Mouse (Mus musculus) stomach, embryonic 15.5 days (tissue): ENCODE data around the gene Lrrn4cl. TPM values are rescaled to one million over a fixed set of nuclear protein-coding genes. Genes with fewer than 3 reads are reported as not detected.
"Not testable (repeated sequence)": the region's sequence is repeated elsewhere in the genome, so short reads cannot be mapped to it uniquely, and the experiment has no call there.

Experiments used
- ATAC-seq: fragments of 200-750 bp; cut with Nextera tagmentation; 2 replicates; pipeline ENCODE4 v1.8.0; 2017; ENCODE audit warnings: low read depth, moderate number of reproducible peaks, moderate TSS enrichment; ENCODE audit not compliant: insufficient read depth, low FRiP score
- H3K27ac ChIP-seq: fragments of 300-500 bp; sonication (generic); 2 replicates; pipeline ENCODE4 v1.5.1; 2015; ENCODE audit warnings: mild to moderate bottlenecking, inconsistent platforms
- H3K27me3 ChIP-seq: fragments of 300-500 bp; sonication (generic); replicated peaks from 2 replicates; pipeline ENCODE4 v1.6.1; 2015; ENCODE audit warnings: inconsistent platforms
- H3K36me3 ChIP-seq: fragments of 300-500 bp; sonication (generic); 2 replicates; pipeline ENCODE4 v1.6.1; 2015; ENCODE audit warnings: inconsistent platforms
- H3K4me1 ChIP-seq: fragments of 300-500 bp; sonication (generic); 2 replicates; pipeline ENCODE4 v1.6.1; 2015; ENCODE audit warnings: inconsistent platforms
- H3K4me2 ChIP-seq: fragments of 300-500 bp; sonication (generic); 2 replicates; pipeline ENCODE4 v1.6.1; 2015; ENCODE audit warnings: mild to moderate bottlenecking, inconsistent platforms
- H3K4me3 ChIP-seq: fragments of 300-500 bp; sonication (generic); replicated peaks from 2 replicates; pipeline ENCODE4 v1.5.1; 2015; ENCODE audit warnings: inconsistent platforms
- H3K9ac ChIP-seq: fragments of 300-500 bp; sonication (generic); 2 replicates; pipeline ENCODE4 v1.6.1; 2015; ENCODE audit warnings: inconsistent platforms
- H3K9me3 ChIP-seq: fragments of 300-500 bp; sonication (generic); 2 replicates; pipeline ENCODE4 v1.6.1; 2016; ENCODE audit warnings: inconsistent platforms
- WGBS: fragments of 180-500 bp; shearing (Covaris S2); methylation state at CpG from one replicate; pipeline ENCODE4 v1.1.7; 2015; 5-methylcytosine and 5-hydroxymethylcytosine counted together
- polyA plus RNA-seq: library from polyadenylated mRNA; unstranded; fragments of >200 nt; fragmentation: Nextera tagmentation; extraction: Ambion mirVana; gene quantifications from 2 replicates; pipeline ENCODE4 v1.2.1, GENCODE M21; 2015

Gene Lrrn4cl
- polyA plus RNA-seq, 1 experiment from 2014 or later, result 1.6 TPM

GRCm38 (mm10) chr19:8870381-8870780, 19.8 kb downstream of the Lrrn4cl start:
- not testable (repeated sequence) for H3K27ac ChIP-seq, H3K4me1 ChIP-seq, H3K9me3 ChIP-seq, ATAC-seq, H3K9ac ChIP-seq, H3K27me3 ChIP-seq
- Histone ChIP-seq H3K36me3 (peaks cover 10% of the 10 kb centered on the region), H3K4me3 (peak overlapping the region; percentile 97; the same call in 1 of the 2 replicates), H3K4me2 (peak overlapping the region; percentile 57; the same call in 1 of the 2 replicates)
- WGBS, result 63% methylated on average over 3 of the region's 3 CpGs

GRCm38 (mm10) chr19:8870838-8871237, 20.3 kb downstream of the Lrrn4cl start:
- Histone ChIP-seq H3K36me3 (peaks cover 14% of the 10 kb centered on the region), H3K4me2 (peak overlapping the region; percentile 57), H3K9ac (peak overlapping the region; percentile 40; the same call in 1 of the 2 replicates), H3K4me1 (peaks cover 6% of the 10 kb centered on the region), H3K27ac (peak overlapping the region; percentile 45), H3K4me3 (peak overlapping the region; percentile 97), H3K27me3 (no peaks in the 10 kb centered on the region), H3K9me3 (no peaks in the 10 kb centered on the region)
- no peak for ATAC-seq
- 38% methylated on average over 9 of the region's 9 CpGs for WGBS

DNA sequence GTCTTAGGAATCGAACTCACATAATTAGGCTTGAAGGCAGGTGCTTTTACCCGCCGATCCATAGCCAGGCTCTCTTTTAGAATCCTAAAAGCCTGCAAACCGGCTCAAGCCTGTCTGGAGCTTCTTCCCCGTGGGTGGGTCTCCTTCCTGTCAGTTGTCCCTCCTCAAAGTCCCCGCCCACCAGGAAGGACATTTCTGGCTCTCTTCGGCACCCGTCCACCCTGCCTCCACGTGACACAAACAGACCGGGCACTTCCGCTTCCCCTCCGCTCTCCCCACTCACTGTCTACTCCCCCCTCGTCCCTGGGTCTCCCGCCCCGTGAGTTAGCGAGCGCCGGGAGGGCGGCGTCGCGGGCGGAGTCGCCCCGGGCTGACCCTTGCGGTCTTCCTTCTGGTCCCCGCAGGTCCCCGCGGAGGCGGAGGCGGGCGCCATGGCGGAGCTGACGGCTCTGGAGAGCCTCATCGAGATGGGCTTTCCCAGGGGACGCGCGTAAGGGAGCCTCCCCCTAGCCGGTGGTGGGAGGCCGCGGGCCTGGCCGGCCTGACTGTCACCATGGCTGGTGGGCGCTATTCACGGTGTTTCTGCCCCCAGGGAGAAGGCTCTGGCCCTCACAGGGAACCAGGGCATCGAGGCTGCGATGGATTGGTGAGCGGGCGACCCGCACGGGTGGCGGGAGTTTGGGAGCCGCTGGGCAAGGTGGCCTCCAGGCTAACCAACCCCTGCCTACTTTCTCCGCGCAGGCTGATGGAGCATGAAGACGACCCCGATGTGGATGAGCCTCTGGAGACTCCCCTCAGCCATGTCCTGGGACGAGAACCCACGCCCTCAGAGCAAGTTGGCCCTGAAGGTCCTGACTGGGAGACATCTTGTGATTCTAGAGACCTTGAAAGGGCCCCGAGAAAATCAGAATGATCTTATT, 21.0 kb downstream of the Lrrn4cl start, which contains the start of gene Ubxn1:
Gene Ubxn1 (plus strand): TSS at position 230 of the 920 bp plus-strand sequence.
- no peaks in the 10 kb centered on the region for H3K27me3 ChIP-seq
- H3K27ac ChIP-seq, result peak within 1 kb of the TSS; percentile 84
- H3K36me3 ChIP-seq, result peaks cover 18% of the 10 kb centered on the region
- peak within 1 kb of the TSS; percentile 87 for H3K4me2 ChIP-seq
- peak; percentile 97 for ATAC-seq
- WGBS, result under 1% methylated on average over 59 of the region's 59 CpGs
- peak within 1 kb of the TSS; percentile 97 for H3K4me3 ChIP-seq
- H3K9me3 ChIP-seq, result no peaks in the 10 kb centered on the region
- peaks cover 6% of the 10 kb centered on the region for H3K4me1 ChIP-seq
- H3K9ac ChIP-seq, result peak within 1 kb of the TSS; percentile 94

DNA sequence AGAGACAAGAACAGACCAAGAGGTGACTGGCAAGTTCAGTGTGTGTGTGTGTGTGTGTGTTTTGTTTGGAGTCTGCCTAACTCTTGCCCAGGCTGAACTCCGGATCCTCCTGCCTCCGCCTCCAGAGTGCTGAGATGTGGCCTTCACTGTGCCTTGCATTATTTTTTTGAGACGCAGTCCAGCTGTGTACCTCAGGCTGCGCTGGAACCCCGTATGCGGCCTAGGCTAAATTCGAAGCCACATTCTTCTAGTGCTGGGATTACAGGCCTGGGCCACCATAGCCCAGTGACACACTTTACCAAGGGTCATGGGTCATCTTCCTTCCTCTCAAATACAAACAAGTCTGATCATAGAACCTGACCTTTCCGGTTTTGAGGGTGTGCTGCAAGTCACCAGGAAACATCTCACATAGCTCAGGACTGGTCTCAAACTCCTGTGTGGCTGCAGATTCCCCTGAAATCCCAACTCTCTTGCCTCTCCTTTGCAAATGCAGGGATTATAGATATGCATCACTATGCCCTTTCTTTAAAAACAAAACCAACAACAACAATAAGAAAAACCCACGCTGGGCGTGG, 21.8 kb downstream of the Lrrn4cl start:
- H3K27me3 ChIP-seq, result no peaks in the 10 kb centered on the region
- peak overlapping the region; percentile 97 for H3K4me3 ChIP-seq
- 59% methylated on average over 10 of the region's 10 CpGs for WGBS

GRCm38 (mm10) chr19:8875031-8875430, 24.5 kb downstream of the Lrrn4cl start:
- no peaks in the 10 kb centered on the region for H3K27me3 ChIP-seq
- H3K27ac ChIP-seq, result no peak overlapping the region
- 86% methylated on average over 7 of the region's 7 CpGs for WGBS
- ATAC-seq, result no peak
- H3K4me1 ChIP-seq, result peaks cover 13% of the 10 kb centered on the region
- H3K9ac ChIP-seq, result no peak overlapping the region
- no peak overlapping the region for H3K4me2 ChIP-seq
- no peaks in the 10 kb centered on the region for H3K9me3 ChIP-seq
- no peak overlapping the region for H3K4me3 ChIP-seq
- H3K36me3 ChIP-seq, result peaks cover 24% of the 10 kb centered on the region

More for the DNA sequence above, 21.8 kb downstream of the Lrrn4cl start:
- H3K4me2 ChIP-seq, result peak overlapping the region; percentile 87
- H3K27ac ChIP-seq, result peak overlapping the region; percentile 84
- ATAC-seq, result no peak
- peaks cover 6% of the 10 kb centered on the region for H3K4me1 ChIP-seq
- H3K9me3 ChIP-seq, result no peaks in the 10 kb centered on the region
- H3K9ac ChIP-seq, result peak overlapping the region; percentile 94
- peaks cover 24% of the 10 kb centered on the region for H3K36me3 ChIP-seq

GRCm38 (mm10) chr19:8880311-8881033, 29.9 kb downstream of the Lrrn4cl start, which contains the start of gene Uqcc3:
Uqcc3 (minus strand) TSS chr19:8880923.
- peaks cover 13% of the 10 kb centered on the region for H3K36me3 ChIP-seq
- peaks cover 9% of the 10 kb centered on the region; the same call in 1 of the 2 replicates for H3K4me1 ChIP-seq
- H3K27ac ChIP-seq, result peak within 1 kb of the TSS; percentile 89
- no peaks in the 10 kb centered on the region for H3K27me3 ChIP-seq
- peak within 1 kb of the TSS; percentile 89 for H3K9ac ChIP-seq
- WGBS, result under 1% methylated on average over 42 of the region's 42 CpGs
- peak within 1 kb of the TSS; percentile 72 for H3K4me2 ChIP-seq
- H3K9me3 ChIP-seq, result no peaks in the 10 kb centered on the region
- ATAC-seq, result peak; percentile 93
- H3K4me3 ChIP-seq, result peak within 1 kb of the TSS; percentile 68

DNA sequence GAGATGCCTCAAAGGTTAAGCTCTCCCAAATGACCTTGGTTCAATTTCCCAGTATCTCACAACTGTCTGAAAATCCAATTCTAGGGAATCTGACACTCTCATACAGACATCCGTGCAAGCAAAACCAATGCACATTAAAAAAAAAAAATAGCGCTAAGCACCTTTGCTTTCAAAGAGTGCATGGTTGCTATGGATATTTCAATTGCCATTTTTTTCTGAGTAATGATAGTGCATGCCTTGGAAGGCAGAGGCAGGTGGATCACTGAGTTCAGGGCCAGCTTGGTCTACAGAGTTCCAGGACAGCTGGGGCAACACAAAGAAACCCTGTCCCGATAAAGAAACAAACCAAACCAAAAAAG, 30.4 kb downstream of the Lrrn4cl start:
- peak overlapping the region; percentile 72 for H3K4me2 ChIP-seq
- 13% methylated on average over 3 of the region's 3 CpGs for WGBS
- H3K27ac ChIP-seq, result no peak overlapping the region
- H3K9me3 ChIP-seq, result no peaks in the 10 kb centered on the region
- H3K4me3 ChIP-seq, result peak overlapping the region; percentile 68
- no peaks in the 10 kb centered on the region for H3K27me3 ChIP-seq
- peaks cover 9% of the 10 kb centered on the region; the same call in 1 of the 2 replicates for H3K4me1 ChIP-seq
- no peak for ATAC-seq
- H3K36me3 ChIP-seq, result peaks cover 9% of the 10 kb centered on the region; the same call in 1 of the 2 replicates
- peak overlapping the region; percentile 89; the same call in 1 of the 2 replicates for H3K9ac ChIP-seq

DNA sequence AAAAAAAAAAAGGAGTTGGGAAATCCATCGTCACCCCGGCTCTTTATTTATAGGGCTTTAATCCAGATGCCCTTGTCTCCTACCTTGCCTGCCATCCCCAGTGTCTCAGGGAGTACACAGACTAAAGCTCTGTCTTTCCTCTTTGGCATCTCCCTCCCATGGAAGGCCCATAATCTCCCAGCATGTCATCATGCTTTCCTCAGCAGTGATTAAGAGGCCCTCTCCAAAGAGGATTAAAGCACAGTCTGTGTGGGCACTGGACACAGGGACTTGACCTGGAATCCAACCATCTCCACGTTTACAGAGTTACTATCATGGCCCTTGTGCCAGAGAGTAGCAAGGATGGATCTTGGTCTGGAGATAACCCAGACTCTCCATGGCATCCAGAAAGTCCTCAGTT, 33.0 kb downstream of the Lrrn4cl start, which contains the start of the genes Lbhd1 and Gm49403:
Gene Lbhd1 (plus strand): TSS at position 117 of the 400 bp plus-strand sequence.
Gene Gm49403 (plus strand): TSS at position 315 of the 400 bp plus-strand sequence.
- H3K27me3 ChIP-seq, result no peaks in the 10 kb centered on the region
- H3K4me3 ChIP-seq, result no peak within 1 kb of the TSS
- 83% methylated on average over 3 of the region's 3 CpGs for WGBS
- no peaks in the 10 kb centered on the region for H3K36me3 ChIP-seq
- ATAC-seq, result no peak
- H3K4me2 ChIP-seq, result no peak within 1 kb of the TSS
- no peaks in the 10 kb centered on the region for H3K9me3 ChIP-seq
- H3K9ac ChIP-seq, result no peak within 1 kb of the TSS
- peaks cover 9% of the 10 kb centered on the region; the same call in 1 of the 2 replicates for H3K4me1 ChIP-seq
- H3K27ac ChIP-seq, result no peak within 1 kb of the TSS

DNA sequence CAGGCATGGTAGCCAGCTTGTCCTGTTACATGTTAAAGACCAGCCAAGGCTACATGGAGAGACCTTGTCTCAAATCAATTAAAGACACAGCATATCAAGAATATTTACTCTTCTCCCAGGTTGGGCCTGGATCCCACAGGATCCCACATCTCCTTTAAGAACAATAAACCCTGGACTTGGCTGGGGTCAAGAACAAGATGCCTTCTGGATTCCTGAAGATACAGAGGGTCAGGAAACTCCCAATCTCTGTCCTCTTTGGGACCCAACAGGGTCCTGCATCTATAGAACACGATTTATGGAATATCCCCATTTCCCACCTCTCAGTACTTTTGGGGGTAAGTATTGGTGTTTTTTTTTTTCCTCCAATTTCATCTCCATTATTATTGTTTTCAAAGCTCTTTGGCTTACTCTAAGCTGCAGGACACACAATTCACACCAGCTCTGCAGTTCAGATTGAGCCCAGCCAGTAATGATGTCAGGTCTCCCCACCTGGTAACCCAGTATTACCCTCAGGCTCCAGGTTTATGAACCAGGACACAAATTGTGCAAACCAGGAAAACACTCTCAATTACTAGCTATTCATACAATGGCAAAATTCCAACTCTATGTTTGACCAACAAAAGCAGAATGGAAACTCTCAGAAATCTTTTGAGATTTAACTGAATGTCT, 36.5 kb downstream of the Lrrn4cl start:
- H3K4me1 ChIP-seq, result peaks cover 6% of the 10 kb centered on the region; the same call in 1 of the 2 replicates
- no peak for ATAC-seq
- H3K9ac ChIP-seq, result no peak overlapping the region
- H3K9me3 ChIP-seq, result no peaks in the 10 kb centered on the region
- H3K27me3 ChIP-seq, result no peaks in the 10 kb centered on the region
- H3K4me3 ChIP-seq, result no peak overlapping the region
- 0 out of 2 replicates have a peak overlapping the region, but pooled peaks have one; percentile 57 for H3K4me2 ChIP-seq
- 43% methylated on average over 1 of the region's 1 CpGs for WGBS
- 0 out of 2 replicates have a peak, but pooled peaks cover 4% of the 10 kb centered on the region for H3K36me3 ChIP-seq
- H3K27ac ChIP-seq, result peak overlapping the region; percentile 80

- Histone ChIP-seq H3K9ac (peak overlapping the region; percentile 55; the same call in 1 of the 2 replicates), H3K27ac (peak overlapping the region; percentile 80), H3K9me3 (no peaks in the 10 kb centered on the region), H3K36me3 (0 out of 2 replicates have a peak, but pooled peaks cover 4% of the 10 kb centered on the region), H3K27me3 (no peaks in the 10 kb centered on the region), H3K4me3 (peak overlapping the region; percentile 59), H3K4me1 (peaks cover 6% of the 10 kb centered on the region; the same call in 1 of the 2 replicates), H3K4me2 (peak overlapping the region; percentile 57)
- WGBS, result 13% methylated on average over 19 of the region's 19 CpGs
- no peak for ATAC-seq
These were observed 37.3 kb downstream of the Lrrn4cl start for GRCm38 (mm10) chr19:8887585-8888463.
